Mouse (Mus musculus) lung, adult 2 months (tissue): Measurements from ENCODE around the gene Tspoap1.

Experiments used
- CTCF ChIP-seq: fragments of 200-500 bp; IDR thresholded peaks from 2 replicates; pipeline ENCODE4 v1.5.1; 2011; ENCODE audit warnings: mild to moderate bottlenecking, low read length, control low read depth; ENCODE audit not compliant: insufficient read depth
- POLR2A ChIP-seq: fragments of 200-500 bp; IDR thresholded peaks from 2 replicates; pipeline ENCODE4 v1.6.1; 2011; ENCODE audit warnings: low read depth, mild to moderate bottlenecking, control low read depth, low read length, borderline replicate concordance; ENCODE audit errors: extremely low read depth

DNA sequence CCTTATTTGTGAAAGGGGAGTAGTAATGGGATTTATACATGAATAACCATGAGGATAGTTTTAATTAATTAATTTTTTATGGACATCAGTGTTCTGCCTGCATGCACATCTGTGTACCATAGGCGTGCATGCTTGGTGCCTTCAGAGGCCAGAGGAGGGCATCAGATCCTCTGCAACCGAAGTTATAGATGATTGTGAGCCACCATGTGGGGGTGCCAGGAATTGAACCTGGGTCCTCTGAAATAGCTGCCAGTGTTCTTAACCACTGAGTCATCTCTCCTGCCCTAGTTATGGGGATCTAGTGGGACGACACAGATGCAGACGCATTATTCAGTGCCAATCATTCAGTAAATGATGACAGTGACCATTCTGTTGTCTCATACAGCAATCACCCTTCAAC lies 37.5 kb upstream of the Tspoap1 start:
- no peak for TF ChIP-seq POLR2A
- TF ChIP-seq CTCF, result no peak
